Mouse (Mus musculus): ENCODE results near the gene Ctsa.

DNA sequence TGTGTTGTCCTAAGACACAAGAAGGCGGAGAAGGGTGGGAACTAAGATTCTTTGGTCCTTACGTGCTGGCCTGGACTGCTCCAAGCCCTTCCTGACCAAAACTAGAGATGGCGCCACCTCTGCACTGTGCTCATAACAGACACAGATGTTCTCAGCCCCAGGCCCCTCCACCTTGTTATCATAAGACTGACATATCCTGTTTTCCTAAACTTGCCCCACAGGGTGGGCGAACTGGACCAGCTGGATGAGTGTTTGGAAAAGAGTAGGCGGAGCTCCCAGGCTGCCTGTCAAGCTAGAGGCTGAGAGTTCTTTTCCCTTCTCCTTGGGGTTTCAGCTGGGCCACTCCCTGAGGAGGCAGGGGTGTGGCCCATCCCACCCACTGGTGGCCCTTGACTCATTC, 15.0 kb upstream of the Ctsa start:
- TF ChIP-seq CTCF (IDR thresholded peaks at IDR 0.05; ENCODE audit: low read depth, low read length) (no peak), POLR2A (IDR thresholded peaks at IDR 0.05; ENCODE audit: extremely low read depth, insufficient read depth, low read length) (no peak)

Data from liver, adult 2 months (tissue).